Mouse (Mus musculus) testis, adult 10 weeks (tissue): ENCODE measurements around the gene Nalcn. TPM values are rescaled to one million over a fixed set of nuclear protein-coding genes. Genes with fewer than 3 reads are reported as not detected.

Experiments used
- polyA plus RNA-seq: library from polyadenylated mRNA; stranded (reverse); fragments of 350-450 nt; fragmentation: Illumina TruSeq; extraction: RNeasy Lipid Tissue Mini Kit (QIAGEN cat#74804); gene quantifications from one replicate; pipeline ENCODE4 v1.2.3, GENCODE M21; 2014; ENCODE audit warnings: low read depth, low replicate concordance

Gene Nalcn
- polyA plus RNA-seq, result 1.3 TPM

GRCm38 (mm10) chr14:123626501-123627179 lies at the start of gene Nalcn:
TSS of gene Nalcn (minus strand) at chr14:123627144.

GRCm38 (mm10) chr14:123659921-123660385 lies 33.0 kb upstream of the Nalcn start, which contains the start of gene Itgbl1:
TSS of gene Itgbl1 (plus strand) at chr14:123659971.

Other genes with a start within 250 kb of the Nalcn start
- gene Itgbl1, start 32.8 kb upstream of the Nalcn start, polyA plus RNA-seq, result 11.2 TPM